Mouse (Mus musculus) left cerebral cortex, adult 2 months (tissue): ENCODE data around the gene Anxa9. TPM values are rescaled to one million over a fixed set of nuclear protein-coding genes. Genes with fewer than 3 reads are reported as not detected.
"Not testable (repeated sequence)": the region's sequence is repeated elsewhere in the genome, so short reads cannot be mapped to it uniquely, and the experiment has no call there.

Source experiments
- DNase-seq, 2 experiments: peaks; one replicate each; pipeline ENCODE4 v3.0.0; 2021 to 2022; ENCODE audit warnings: low spot score in 2 of 2, mixed read lengths in 1 of 2; ENCODE audit errors: extremely low spot score in 1 of 2
- H3K27ac ChIP-seq: fragments of 200-600 bp; 2 replicates; pipeline ENCODE4 v1.8.1; 2022
- H3K4me3 ChIP-seq: fragments of 200-600 bp; 2 replicates; pipeline ENCODE4 v1.8.1; 2022
- CTCF ChIP-seq: fragments of 200-600 bp; IDR thresholded peaks from 2 replicates; pipeline ENCODE4 v1.8.1; 2022; ENCODE audit warnings: antibody characterized with exemption, mild to moderate bottlenecking, moderate library complexity
- intact Hi-C: fragments of 180-260 bp; cut with DNase I; formaldehyde crosslinking; loops from one replicate; pipeline ENCODE4 v1.15.1; 2025
- long read RNA-seq, 2 experiments: library from polyadenylated mRNA; stranded (forward); transcript quantifications; one replicate each; pipeline ENCODE4 v2.0.0; 2021; ENCODE audit warnings: borderline mapping rate in 2 of 2
- total RNA-seq, 2 experiments: library from RNA; stranded (reverse); gene quantifications; 2 replicates each; pipeline ENCODE4 v1.2.3; 2021

The Anxa9 gene
- total RNA-seq: under 1 TPM; 0.61 to 1.00 TPM
- long read RNA-seq, experiment 1: 0 reads
- long read RNA-seq, experiment 2: 0 reads

GRCm38 (mm10) chr3:95307100-95307499, at the start of gene Anxa9:
Gene Anxa9 (minus strand): TSS chr3:95307176.
- H3K27ac ChIP-seq: no peak within 1 kb of the TSS
- no peak for DNase-seq
- intact Hi-C loops: no loop called here
- H3K4me3 ChIP-seq: no peak within 1 kb of the TSS
- TF ChIP-seq CTCF: no peak

- H3K27ac ChIP-seq, H3K4me3 ChIP-seq: not testable (repeated sequence)
- intact Hi-C loops: loop anchor here (2.0 kb wide), 1 partner anchor 79 kb away; the partner anchor contains the start of gene Arnt
- peak; percentile 6 to 19 for DNase-seq
Measured at GRCm38 (mm10) chr3:95355911-95356544, 49.1 kb upstream of the Anxa9 start.

- H3K4me3 ChIP-seq: no peak overlapping the region
- H3K27ac ChIP-seq: no peak overlapping the region
- intact Hi-C loops: loop anchor here (2.0 to 10.0 kb wide), 2 partner anchors 101 to 435 kb away; no protein-coding TSS in a partner anchor
- TF ChIP-seq CTCF: peak; percentile 61
- DNase-seq: no peak
Measured at GRCm38 (mm10) chr3:95349491-95349890, 42.5 kb upstream of the Anxa9 start.

- intact Hi-C loops: loop anchor here (2.0 to 10.0 kb wide), 2 partner anchors 102 to 436 kb away; no protein-coding TSS in a partner anchor
- TF ChIP-seq CTCF: peak; percentile 24
- not testable (repeated sequence) for H3K4me3 ChIP-seq, H3K27ac ChIP-seq, DNase-seq
Measured at GRCm38 (mm10) chr3:95348343-95348742, 41.4 kb upstream of the Anxa9 start.

- no peak for TF ChIP-seq CTCF
- intact Hi-C loops: loop anchor here (10.0 kb wide), 1 partner anchor 438 kb away; no protein-coding TSS in a partner anchor
- H3K27ac ChIP-seq: no peak overlapping the region
- DNase-seq: no peak
- H3K4me3 ChIP-seq: no peak overlapping the region
Measured at GRCm38 (mm10) chr3:95346454-95346853, 39.5 kb upstream of the Anxa9 start.

DNA sequence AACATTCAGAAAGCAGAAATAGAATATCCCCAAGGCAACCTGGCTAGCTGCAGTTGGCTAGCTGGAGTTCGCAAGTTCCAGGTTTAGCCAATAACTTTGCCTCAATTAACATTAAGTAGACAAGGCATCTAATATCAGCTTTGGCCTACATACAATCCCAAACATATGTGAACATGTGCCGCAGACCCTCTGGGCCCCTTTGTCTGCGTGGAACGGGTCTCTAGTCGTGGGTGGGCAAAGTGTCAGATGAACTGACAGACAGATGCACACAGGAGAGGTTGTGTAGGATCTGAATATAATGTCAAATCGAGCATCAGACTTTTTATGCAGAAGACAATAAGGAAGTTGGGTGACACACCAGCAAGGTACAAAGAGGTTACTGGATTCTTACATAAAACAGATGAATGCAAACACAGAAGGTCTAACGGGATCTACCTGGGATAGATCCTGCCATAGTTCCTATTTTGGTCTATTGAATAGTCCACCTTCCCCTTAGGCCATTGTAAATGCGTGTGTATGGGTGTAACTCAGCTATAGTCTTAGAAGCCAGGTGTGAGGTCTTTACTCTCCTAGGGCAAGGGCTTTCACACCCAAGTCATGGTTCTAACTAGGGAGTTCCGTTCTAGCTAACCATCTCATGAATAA, 36.5 kb upstream of the Anxa9 start:
- H3K4me3 ChIP-seq, H3K27ac ChIP-seq, DNase-seq: not testable (repeated sequence)
- intact Hi-C loops: loop anchor here (10.0 kb wide), 1 partner anchor 441 kb away; no protein-coding TSS in a partner anchor

- intact Hi-C loops: no loop called here
- DNase-seq: no peak
- H3K27ac ChIP-seq: no peak overlapping the region
- no peak for TF ChIP-seq CTCF
- H3K4me3 ChIP-seq: no peak overlapping the region
Measured at GRCm38 (mm10) chr3:95338251-95338650, 31.3 kb upstream of the Anxa9 start.

- no peak overlapping the region for H3K27ac ChIP-seq
- intact Hi-C loops: no loop called here
- TF ChIP-seq CTCF: no peak
- no peak overlapping the region for H3K4me3 ChIP-seq
- DNase-seq: no peak
Measured at GRCm38 (mm10) chr3:95337345-95337744, 30.4 kb upstream of the Anxa9 start.

GRCm38 (mm10) chr3:95331528-95331927, 24.6 kb upstream of the Anxa9 start:
- no peak overlapping the region for H3K4me3 ChIP-seq
- intact Hi-C loops: no loop called here
- no peak for TF ChIP-seq CTCF

GRCm38 (mm10) chr3:95328803-95329404, 21.9 kb upstream of the Anxa9 start:
- H3K27ac ChIP-seq: no peak overlapping the region
- intact Hi-C loops: no loop called here
- H3K4me3 ChIP-seq: no peak overlapping the region
- no peak for DNase-seq
- TF ChIP-seq CTCF: no peak

More at GRCm38 (mm10) chr3:95331528-95331927, 24.6 kb upstream of the Anxa9 start:
- H3K27ac ChIP-seq: no peak overlapping the region
- no peak for DNase-seq

GRCm38 (mm10) chr3:95324454-95325144, 17.6 kb upstream of the Anxa9 start:
- Histone ChIP-seq H3K4me3 (no peak overlapping the region), H3K27ac (no peak overlapping the region)
- intact Hi-C loops: no loop called here
- peak; percentile 32 for TF ChIP-seq CTCF
- no peak for DNase-seq

DNA sequence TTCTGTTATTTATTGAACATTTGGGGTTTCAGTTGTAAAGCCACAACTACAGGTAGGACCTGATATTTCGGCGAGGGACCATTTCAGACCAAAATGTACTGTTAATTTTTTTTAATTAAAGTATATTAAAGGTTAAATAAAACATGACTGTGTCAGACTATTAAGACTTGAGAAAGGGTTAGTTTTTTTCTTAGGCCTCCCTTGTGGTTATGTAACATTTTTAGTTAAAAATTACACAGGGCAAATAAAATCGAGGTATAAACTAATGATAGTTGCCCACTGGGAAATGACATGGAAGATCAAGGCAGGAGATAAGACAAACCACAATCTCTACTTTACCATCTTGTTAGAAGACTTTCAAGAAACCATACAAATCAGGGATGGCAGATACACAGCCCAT, 16.5 kb upstream of the Anxa9 start:
- Histone ChIP-seq H3K4me3 (no peak overlapping the region), H3K27ac (peak overlapping the region; percentile 20; the same call in 1 of the 2 replicates)
- TF ChIP-seq CTCF: no peak
- no peak for DNase-seq
- intact Hi-C loops: no loop called here
